7 mouse cellular contexts compared by ENCODE assay signal in the genomic region with DNA sequence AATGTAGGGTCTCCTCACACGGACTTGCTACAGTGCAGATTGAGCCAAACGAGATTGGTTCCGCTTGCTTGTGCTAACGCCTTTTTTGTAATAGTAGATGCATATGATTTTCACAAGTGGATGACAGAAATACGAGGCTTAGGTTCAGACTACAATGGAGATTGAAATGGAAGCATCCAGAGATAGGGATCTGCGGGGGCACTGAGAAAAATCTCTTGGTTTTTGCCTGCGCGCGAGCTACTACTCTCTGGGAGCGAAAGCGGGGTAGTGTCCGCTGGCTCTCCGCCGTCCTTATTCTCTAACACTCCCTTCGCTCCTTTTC. TPM values are rescaled to one million over a fixed set of nuclear protein-coding genes. Genes with fewer than 3 reads are reported as not detected.
DNase-seq lines count a peak whose midpoint lies in the region; ATAC-seq lines count a peak whose summit lies in the region.

No protein-coding gene starts in this region.

- 8% methylated on average over 15 of the region's 15 CpGs for WGBS in neural tube, embryonic 11.5 days
- 6% methylated on average over 15 of the region's 15 CpGs for WGBS in forebrain, embryonic 13.5 days
- WGBS in liver, embryonic 12.5 days (ENCODE audit: insufficient replicate concordance) = 7% methylated on average over 15 of the region's 15 CpGs
- WGBS in stomach, embryonic 16.5 days = 4% methylated on average over 15 of the region's 15 CpGs

- H3K9ac ChIP-seq in neural tube, embryonic 11.5 days (ENCODE audit: low read length) = peak overlapping the region; percentile 99
- H3K9ac ChIP-seq in forebrain, embryonic 13.5 days = peak overlapping the region; percentile 99
- peak overlapping the region; percentile 99 for H3K9ac ChIP-seq in liver, embryonic 12.5 days
- peak overlapping the region; percentile 100 for H3K9ac ChIP-seq in stomach, embryonic 16.5 days (ENCODE audit: low read length)

- H3K4me1 ChIP-seq in neural tube, embryonic 11.5 days (ENCODE audit: control insufficient read depth, insufficient read depth, low read length) = peaks cover 17% of the 10 kb centered on the region
- H3K4me1 ChIP-seq in forebrain, embryonic 13.5 days = peaks cover 35% of the 10 kb centered on the region
- H3K4me1 ChIP-seq in liver, embryonic 12.5 days = peaks cover 48% of the 10 kb centered on the region
- H3K4me1 ChIP-seq in stomach, embryonic 16.5 days (ENCODE audit: control insufficient read depth, insufficient read depth, low read length) = peaks cover 15% of the 10 kb centered on the region

- peak overlapping the region; percentile 99 for H3K4me3 ChIP-seq in neural tube, embryonic 11.5 days (ENCODE audit: low read depth, low read length)
- H3K4me3 ChIP-seq in forebrain, embryonic 13.5 days = peak overlapping the region; percentile 93
- H3K4me3 ChIP-seq in liver, embryonic 12.5 days = peak overlapping the region; percentile 97
- H3K4me3 ChIP-seq in stomach, embryonic 16.5 days (replicated peaks; ENCODE audit: low read length) = peak overlapping the region; percentile 88

- ATAC-seq in neural tube, embryonic 11.5 days (ENCODE audit: insufficient read depth, low FRiP score, low TSS enrichment) = no peak
- no peak for ATAC-seq in forebrain, embryonic 13.5 days
- no peak for ATAC-seq in liver, embryonic 12.5 days
- ATAC-seq in stomach, embryonic 16.5 days (ENCODE audit: insufficient read depth, low FRiP score) = no peak

- peak overlapping the region; percentile 80 for H3K27ac ChIP-seq in neural tube, embryonic 11.5 days (ENCODE audit: low read depth, low read length)
- peak overlapping the region; percentile 79 for H3K27ac ChIP-seq in forebrain, embryonic 13.5 days
- H3K27ac ChIP-seq in liver, embryonic 12.5 days = peak overlapping the region; percentile 91
- peak overlapping the region; percentile 72 for H3K27ac ChIP-seq in stomach, embryonic 16.5 days (ENCODE audit: low read length)

- H3K27me3 ChIP-seq in neural tube, embryonic 11.5 days (ENCODE audit: control insufficient read depth, insufficient read depth, low read length) = no peaks in the 10 kb centered on the region
- H3K27me3 ChIP-seq in forebrain, embryonic 13.5 days = no peaks in the 10 kb centered on the region
- peaks cover 20% of the 10 kb centered on the region for H3K27me3 ChIP-seq in liver, embryonic 12.5 days (replicated peaks)
- H3K27me3 ChIP-seq in stomach, embryonic 16.5 days (ENCODE audit: control insufficient read depth, insufficient read depth, low read length) = no peaks in the 10 kb centered on the region

- no peak for DNase-seq in neural tube, embryonic 11.5 days (ENCODE audit: low spot score)
- DNase-seq in neural tube, embryonic 10.5 days (ENCODE audit: extremely low spot score, low spot score) = no peak
- DNase-seq in adrenal gland, postnatal 36 days = no peak
- no peak for DNase-seq in cerebellum, adult 8-10 months

- no peaks in the 10 kb centered on the region for H3K9me3 ChIP-seq in neural tube, embryonic 11.5 days (ENCODE audit: control insufficient read depth, low read length)
- H3K9me3 ChIP-seq in forebrain, embryonic 13.5 days (replicated peaks) = no peaks in the 10 kb centered on the region
- no peaks in the 10 kb centered on the region for H3K9me3 ChIP-seq in liver, embryonic 12.5 days (replicated peaks)
- H3K9me3 ChIP-seq in stomach, embryonic 16.5 days (replicated peaks; ENCODE audit: control insufficient read depth, low read length) = no peaks in the 10 kb centered on the region

- H3K36me3 ChIP-seq in neural tube, embryonic 11.5 days (ENCODE audit: control insufficient read depth, insufficient read depth, low read length) = peaks cover 15% of the 10 kb centered on the region
- peaks cover 32% of the 10 kb centered on the region for H3K36me3 ChIP-seq in forebrain, embryonic 13.5 days (ENCODE audit: poor library complexity, severe bottlenecking)
- H3K36me3 ChIP-seq in liver, embryonic 12.5 days = peaks cover 33% of the 10 kb centered on the region
- H3K36me3 ChIP-seq in stomach, embryonic 16.5 days (ENCODE audit: control insufficient read depth, insufficient read depth, low read length) = 0 out of 2 replicates have a peak, but pooled peaks cover 11% of the 10 kb centered on the region

- H3K4me2 ChIP-seq in neural tube, embryonic 11.5 days (ENCODE audit: low read depth) = peak overlapping the region; percentile 91
- peak overlapping the region; percentile 98 for H3K4me2 ChIP-seq in forebrain, embryonic 13.5 days
- peak overlapping the region; percentile 82 for H3K4me2 ChIP-seq in liver, embryonic 12.5 days
- peak overlapping the region; percentile 72 for H3K4me2 ChIP-seq in stomach, embryonic 16.5 days (ENCODE audit: low read depth, low read length)

RNA-seq across cellular contexts. Expression of gene Rpl19, which starts 0.3 kb away (rescaled TPM):
- polyA plus RNA-seq in neural tube, embryonic 11.5 days (2014; fragmentation: Nextera tagmentation; extraction: Ambion mirVana) = 926 and 968 TPM in 2 replicates
- polyA plus RNA-seq in forebrain, embryonic 13.5 days (2015; fragmentation: Nextera tagmentation; extraction: Ambion mirVana) = 801 and 821 TPM in 2 replicates
- polyA plus RNA-seq in liver, embryonic 12.5 days (2016; fragmentation: Nextera tagmentation; extraction: Ambion mirVana) = 869 and 913 TPM in 2 replicates
- 825 and 942 TPM in 2 replicates for polyA plus RNA-seq in stomach, embryonic 16.5 days (2015; fragmentation: Nextera tagmentation; extraction: Ambion mirVana)
- 1,000 to 10,000 TPM; 1,174 to 1,217 TPM for total RNA-seq in adrenal gland, postnatal 36 days (2021)

RNA-seq across cellular contexts. Expression of gene Cacnb1, which starts 3.4 kb away (rescaled TPM):
- polyA plus RNA-seq in neural tube, embryonic 11.5 days (2014; fragmentation: Nextera tagmentation; extraction: Ambion mirVana) = 15.2 and 15.8 TPM in 2 replicates
- 25.9 and 29.9 TPM in 2 replicates for polyA plus RNA-seq in forebrain, embryonic 13.5 days (2015; fragmentation: Nextera tagmentation; extraction: Ambion mirVana)
- polyA plus RNA-seq in liver, embryonic 12.5 days (2016; fragmentation: Nextera tagmentation; extraction: Ambion mirVana) = 0.95 and 1.0 TPM in 2 replicates
- polyA plus RNA-seq in stomach, embryonic 16.5 days (2015; fragmentation: Nextera tagmentation; extraction: Ambion mirVana) = 7.0 and 12.1 TPM in 2 replicates
- 1 to 10 TPM; 6.9 to 8.4 TPM for total RNA-seq in adrenal gland, postnatal 36 days (2021)

RNA-seq across cellular contexts. Expression of gene Stac2, which starts 27.1 kb away (rescaled TPM):
- 6.6 and 6.8 TPM in 2 replicates for polyA plus RNA-seq in neural tube, embryonic 11.5 days (2014; fragmentation: Nextera tagmentation; extraction: Ambion mirVana)
- 1.2 and 1.6 TPM in 2 replicates for polyA plus RNA-seq in forebrain, embryonic 13.5 days (2015; fragmentation: Nextera tagmentation; extraction: Ambion mirVana)
- 0.07 and 0.10 TPM in 2 replicates for polyA plus RNA-seq in liver, embryonic 12.5 days (2016; fragmentation: Nextera tagmentation; extraction: Ambion mirVana)
- 0.25 and 0.47 TPM in 2 replicates for polyA plus RNA-seq in stomach, embryonic 16.5 days (2015; fragmentation: Nextera tagmentation; extraction: Ambion mirVana)
- total RNA-seq in adrenal gland, postnatal 36 days (2021) = 1 to 10 TPM; 1.7 to 6.9 TPM

RNA-seq across cellular contexts. Expression of gene Arl5c, which starts 30.2 kb away (rescaled TPM):
- 10.6 and 14.1 TPM in 2 replicates for polyA plus RNA-seq in neural tube, embryonic 11.5 days (2014; fragmentation: Nextera tagmentation; extraction: Ambion mirVana)
- 8.4 and 11.0 TPM in 2 replicates for polyA plus RNA-seq in forebrain, embryonic 13.5 days (2015; fragmentation: Nextera tagmentation; extraction: Ambion mirVana)
- 15.6 and 17.1 TPM in 2 replicates for polyA plus RNA-seq in liver, embryonic 12.5 days (2016; fragmentation: Nextera tagmentation; extraction: Ambion mirVana)
- 10.5 and 11.8 TPM in 2 replicates for polyA plus RNA-seq in stomach, embryonic 16.5 days (2015; fragmentation: Nextera tagmentation; extraction: Ambion mirVana)
- total RNA-seq in adrenal gland, postnatal 36 days (2021) = under 1 TPM; 0.76 to 0.92 TPM

RNA-seq across cellular contexts. Expression of gene Plxdc1, which starts 40.0 kb away (rescaled TPM):
- polyA plus RNA-seq in neural tube, embryonic 11.5 days (2014; fragmentation: Nextera tagmentation; extraction: Ambion mirVana) = 0.24 TPM in 1 of 2 replicates, not detected in the other
- polyA plus RNA-seq in forebrain, embryonic 13.5 days (2015; fragmentation: Nextera tagmentation; extraction: Ambion mirVana) = 0.14 and 0.34 TPM in 2 replicates
- polyA plus RNA-seq in liver, embryonic 12.5 days (2016; fragmentation: Nextera tagmentation; extraction: Ambion mirVana) = 0.33 and 0.38 TPM in 2 replicates
- polyA plus RNA-seq in stomach, embryonic 16.5 days (2015; fragmentation: Nextera tagmentation; extraction: Ambion mirVana) = 0.72 and 1.0 TPM in 2 replicates
- total RNA-seq in adrenal gland, postnatal 36 days (2021) = 10 to 100 TPM in 1 of 2 experiments, 1 to 10 TPM in 1; 7.1 to 17.2 TPM
